Mouse (Mus musculus) forebrain, embryonic 11.5 days (tissue): ENCODE measurements at regions not wholly inside any gene's neighbourhood (a gene's known extent, or its start where the extent isn't known, plus 50 kb on each side); places are given as distances from the start of the nearest gene placed in this dataset.

Source experiments
- ATAC-seq: fragments of 200-750 bp; cut with Nextera tagmentation; replicated peaks from 2 replicates; pipeline ENCODE4 v1.8.0; 2017; ENCODE audit warnings: moderate TSS enrichment; ENCODE audit not compliant: low FRiP score
- DNase-seq: peaks from one replicate; pipeline ENCODE4 v3.0.0-alpha.2; 2017; ENCODE audit warnings: low spot score
- H3K27ac ChIP-seq: fragments of 300-500 bp; sonication (generic); 2 replicates; pipeline ENCODE4 v1.5.1; 2014; ENCODE audit warnings: low read depth, low read length
- H3K27me3 ChIP-seq: fragments of 300-500 bp; sonication (generic); 2 replicates; pipeline ENCODE4 v1.6.1; 2014; ENCODE audit warnings: mild to moderate bottlenecking, low read length, mixed read lengths; ENCODE audit not compliant: control insufficient read depth, insufficient read depth
- H3K36me3 ChIP-seq: fragments of 300-500 bp; sonication (generic); 2 replicates; pipeline ENCODE4 v1.6.1; 2014; ENCODE audit warnings: mild to moderate bottlenecking, low read length, moderate library complexity, mixed read lengths; ENCODE audit not compliant: control insufficient read depth, insufficient read depth
- H3K4me1 ChIP-seq: fragments of 300-500 bp; sonication (generic); replicated peaks from 2 replicates; pipeline ENCODE4 v1.6.1; 2014; ENCODE audit warnings: low read length, mixed read lengths; ENCODE audit not compliant: control insufficient read depth, insufficient read depth
- H3K4me2 ChIP-seq: fragments of 300-500 bp; sonication (generic); 2 replicates; pipeline ENCODE4 v1.6.1; 2014; ENCODE audit warnings: low read depth, mild to moderate bottlenecking, low read length, moderate library complexity, mixed read lengths; ENCODE audit not compliant: severe bottlenecking
- H3K4me3 ChIP-seq: fragments of 300-500 bp; sonication (generic); 2 replicates; pipeline ENCODE4 v1.5.1; 2014; ENCODE audit warnings: low read depth, low read length
- H3K9ac ChIP-seq: fragments of 300-500 bp; sonication (generic); 2 replicates; pipeline ENCODE4 v1.6.1; 2014; ENCODE audit warnings: low read length
- H3K9me3 ChIP-seq: fragments of 300-500 bp; sonication (generic); 2 replicates; pipeline ENCODE4 v1.6.1; 2016; ENCODE audit warnings: low read length, mixed read lengths; ENCODE audit not compliant: control insufficient read depth
- WGBS: fragments of 180-500 bp; shearing (Covaris S2); extraction: QIAGEN DNeasy Blood & Tissue Kit; methylation state at CpG from one replicate; pipeline ENCODE4 v1.1.7; 2014; 5-methylcytosine and 5-hydroxymethylcytosine counted together

DNA sequence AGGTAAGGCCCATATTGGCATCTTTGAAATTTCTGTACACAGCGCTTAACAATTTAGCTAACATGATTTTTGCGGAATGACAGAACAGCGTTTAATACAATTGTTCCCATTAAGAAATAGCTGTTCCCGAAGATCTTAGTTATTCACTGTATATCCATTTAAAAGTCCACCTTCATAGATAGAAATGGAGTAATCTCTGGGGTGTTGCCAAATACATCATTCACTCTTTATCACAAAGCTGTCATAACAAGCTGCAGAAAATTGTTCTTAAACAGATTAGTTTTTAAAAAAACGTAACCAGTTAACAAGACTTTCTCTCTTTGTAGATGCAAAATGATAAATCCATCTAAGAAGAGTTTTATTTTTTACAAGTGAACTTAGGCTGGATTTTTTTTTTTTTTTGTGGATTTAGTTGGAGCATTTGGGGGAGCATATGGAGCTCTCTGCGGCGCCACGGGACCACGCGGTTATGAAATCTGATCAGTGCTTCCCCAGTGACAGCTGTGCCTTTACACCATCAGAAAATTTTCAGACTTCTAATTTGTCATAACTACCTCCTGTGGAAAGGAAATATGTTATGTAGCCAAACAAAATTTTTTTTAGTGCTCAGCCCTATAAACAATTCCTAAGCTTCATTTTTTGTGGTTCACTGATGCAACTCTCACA is 394.4 kb upstream of the Plscr5 start:
- Histone ChIP-seq H3K4me3 (no peak overlapping the region), H3K27me3 (no peaks in the 10 kb centered on the region), H3K4me2 (no peak overlapping the region), H3K4me1 (no peaks in the 10 kb centered on the region), H3K27ac (no peak overlapping the region), H3K9ac (no peak overlapping the region), H3K9me3 (no peaks in the 10 kb centered on the region), H3K36me3 (no peaks in the 10 kb centered on the region)
- DNase-seq: no peak
- no peak for ATAC-seq
- WGBS: 94% methylated on average over 10 of the region's 10 CpGs

DNA sequence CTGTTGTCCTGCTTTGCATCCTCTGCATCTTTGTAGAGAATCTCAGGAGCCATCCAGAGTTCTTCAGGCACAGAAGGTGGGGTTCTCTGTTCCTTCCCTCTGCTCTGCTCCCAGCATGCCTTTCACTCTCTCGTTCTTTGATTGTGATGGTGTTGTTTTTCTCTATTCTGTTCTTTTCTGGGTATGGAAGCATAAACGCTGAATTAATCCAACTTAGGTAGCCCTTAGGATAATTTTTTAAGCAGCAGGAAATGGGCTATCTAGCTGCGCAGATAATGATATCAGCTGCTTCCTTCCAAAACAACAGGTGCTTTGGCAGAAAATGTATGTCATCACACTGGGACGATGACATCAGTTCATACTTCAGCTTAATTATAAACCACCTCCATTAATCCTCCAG is 395.8 kb upstream of the Plscr5 start:
- H3K4me2 ChIP-seq: no peak overlapping the region
- H3K9me3 ChIP-seq: no peaks in the 10 kb centered on the region
- H3K36me3 ChIP-seq: no peaks in the 10 kb centered on the region
- H3K9ac ChIP-seq: no peak overlapping the region
- no peaks in the 10 kb centered on the region for H3K27me3 ChIP-seq
- no peaks in the 10 kb centered on the region for H3K4me1 ChIP-seq
- DNase-seq (no peak), ATAC-seq (no peak)
- no peak overlapping the region for H3K27ac ChIP-seq
- 92% methylated on average over 4 of the region's 4 CpGs for WGBS
- H3K4me3 ChIP-seq: no peak overlapping the region

DNA sequence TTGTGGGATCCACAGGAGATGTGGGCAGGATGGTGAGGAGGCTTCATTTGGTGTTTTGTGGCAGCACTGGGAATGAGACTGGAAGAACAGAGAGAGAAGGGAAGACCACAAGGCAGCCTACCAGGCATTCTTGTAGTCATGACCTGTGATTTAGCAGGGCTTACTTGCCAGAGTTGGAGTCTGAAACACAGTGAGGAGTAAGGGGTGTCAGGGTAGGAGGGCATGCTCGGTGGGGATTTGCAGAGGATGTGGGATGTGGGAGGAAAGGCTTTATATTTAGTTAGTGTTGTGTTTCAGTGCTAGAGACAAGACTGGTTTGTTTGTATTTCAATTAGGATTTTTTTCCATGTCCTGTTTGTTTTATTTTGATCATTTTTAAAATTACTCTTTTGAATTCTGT is 387.3 kb upstream of the Zic1 start:
- Histone ChIP-seq H3K27ac (no peak overlapping the region), H3K4me3 (no peak overlapping the region), H3K9me3 (no peaks in the 10 kb centered on the region), H3K4me1 (no peaks in the 10 kb centered on the region), H3K27me3 (no peaks in the 10 kb centered on the region), H3K9ac (no peak overlapping the region), H3K36me3 (no peaks in the 10 kb centered on the region), H3K4me2 (no peak overlapping the region)
- no peak for DNase-seq
- WGBS: 72% methylated on average over 1 of the region's 1 CpGs
- no peak for ATAC-seq

DNA sequence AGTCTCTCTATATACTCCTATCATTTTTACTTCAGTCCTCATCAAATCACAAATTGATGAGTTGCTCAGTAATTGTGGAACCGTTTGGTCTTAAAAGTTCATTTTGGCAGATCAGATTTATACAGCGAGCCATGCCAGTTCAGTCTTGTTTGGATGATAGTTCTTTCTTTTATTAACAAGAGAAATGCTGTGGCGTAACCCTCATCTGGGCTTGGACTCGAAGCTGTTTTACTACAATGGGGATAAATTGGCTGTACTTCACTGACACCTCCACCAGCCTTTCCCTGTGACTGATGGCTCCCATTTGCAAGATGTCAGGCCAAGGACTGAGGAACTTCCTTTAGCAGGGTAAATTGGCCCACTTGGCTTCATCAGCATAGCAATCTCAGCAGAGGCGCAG is 345.5 kb upstream of the Zic1 start:
- no peak overlapping the region for H3K27ac ChIP-seq
- no peaks in the 10 kb centered on the region for H3K9me3 ChIP-seq
- no peak overlapping the region for H3K9ac ChIP-seq
- no peak overlapping the region for H3K4me3 ChIP-seq
- H3K4me2 ChIP-seq: no peak overlapping the region
- no peaks in the 10 kb centered on the region for H3K36me3 ChIP-seq
- no peak for ATAC-seq
- no peaks in the 10 kb centered on the region for H3K4me1 ChIP-seq
- no peak for DNase-seq
- H3K27me3 ChIP-seq: no peaks in the 10 kb centered on the region
- WGBS: 88% methylated on average over 5 of the region's 5 CpGs

DNA sequence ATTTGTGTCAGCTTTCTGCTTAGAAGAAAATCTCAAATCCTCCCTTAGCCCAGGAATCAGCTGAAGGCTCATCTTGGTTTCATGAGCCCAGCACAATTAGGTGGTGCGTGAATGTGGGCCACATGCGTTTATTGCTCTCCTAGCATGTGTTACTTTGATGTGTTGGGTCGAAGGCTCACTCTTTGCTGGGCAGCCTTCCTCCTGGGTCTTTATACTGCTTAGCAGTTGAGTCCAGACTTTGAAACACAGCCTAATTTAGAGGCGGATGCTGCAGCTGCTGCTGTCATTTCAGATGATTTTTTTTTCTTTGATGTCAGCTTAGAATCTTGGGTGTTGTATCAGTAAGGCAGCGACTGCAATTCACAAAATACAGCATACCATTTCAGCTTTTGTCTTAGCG is 315.2 kb upstream of the Zic1 start:
- DNase-seq (no peak), ATAC-seq (no peak)
- H3K4me2 ChIP-seq: no peak overlapping the region
- no peak overlapping the region for H3K27ac ChIP-seq
- H3K9me3 ChIP-seq: no peaks in the 10 kb centered on the region
- no peaks in the 10 kb centered on the region for H3K36me3 ChIP-seq
- H3K9ac ChIP-seq: no peak overlapping the region
- no peaks in the 10 kb centered on the region for H3K27me3 ChIP-seq
- no peak overlapping the region for H3K4me3 ChIP-seq
- no peaks in the 10 kb centered on the region for H3K4me1 ChIP-seq
- 78% methylated on average over 6 of the region's 6 CpGs for WGBS

DNA sequence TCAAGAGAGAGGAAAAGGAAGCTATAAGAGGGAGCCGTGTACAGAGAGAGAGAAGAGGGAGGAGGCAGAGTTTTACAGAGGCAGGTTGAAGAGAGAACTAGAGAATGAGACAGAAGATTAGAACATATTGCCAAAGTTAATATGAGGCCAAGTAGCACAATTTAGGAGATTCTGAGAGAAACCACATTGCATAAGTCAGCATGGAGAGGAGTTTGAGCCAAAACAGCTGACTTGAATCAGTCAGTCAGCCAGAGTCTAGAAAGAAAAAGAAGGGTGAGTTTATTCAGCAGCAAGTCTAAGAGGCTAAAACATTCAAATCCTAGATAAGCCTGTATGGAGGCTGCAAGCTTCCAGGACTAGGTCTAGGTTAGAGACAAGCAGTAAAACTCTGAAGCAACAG is 301.1 kb upstream of the Zic1 start:
- WGBS: 70% methylated on average over 1 of the region's 1 CpGs
- Histone ChIP-seq H3K9ac (no peak overlapping the region), H3K27me3 (no peaks in the 10 kb centered on the region), H3K27ac (no peak overlapping the region), H3K4me3 (no peak overlapping the region), H3K4me1 (no peaks in the 10 kb centered on the region), H3K9me3 (no peaks in the 10 kb centered on the region), H3K4me2 (no peak overlapping the region), H3K36me3 (no peaks in the 10 kb centered on the region)
- DNase-seq (no peak), ATAC-seq (no peak)

DNA sequence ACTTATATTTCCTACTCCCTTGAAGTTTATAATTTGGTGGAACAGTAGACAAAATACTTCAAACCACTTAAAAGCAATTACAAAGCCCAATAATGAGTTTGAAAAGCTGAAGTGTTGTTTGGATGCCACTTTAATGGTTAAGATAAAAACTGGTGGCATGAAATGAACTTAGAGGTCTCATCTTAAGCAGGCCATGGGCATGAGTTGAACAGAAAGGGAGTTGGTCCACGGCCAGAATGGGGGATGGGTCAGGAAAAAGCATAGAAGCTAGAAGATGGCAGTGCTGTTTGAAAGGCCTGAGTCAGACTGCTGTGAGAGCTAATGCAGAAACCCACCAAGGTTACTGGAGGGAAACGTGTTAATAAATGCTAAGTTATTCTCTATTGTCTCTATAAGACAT is 294.5 kb upstream of the Zic1 start:
- H3K4me2 ChIP-seq: no peak overlapping the region
- H3K27ac ChIP-seq: no peak overlapping the region
- no peaks in the 10 kb centered on the region for H3K36me3 ChIP-seq
- no peak overlapping the region for H3K4me3 ChIP-seq
- WGBS: 71% methylated on average over 2 of the region's 2 CpGs
- no peak overlapping the region for H3K9ac ChIP-seq
- no peaks in the 10 kb centered on the region for H3K9me3 ChIP-seq
- DNase-seq (no peak), ATAC-seq (no peak)
- no peaks in the 10 kb centered on the region for H3K27me3 ChIP-seq
- H3K4me1 ChIP-seq: no peaks in the 10 kb centered on the region

DNA sequence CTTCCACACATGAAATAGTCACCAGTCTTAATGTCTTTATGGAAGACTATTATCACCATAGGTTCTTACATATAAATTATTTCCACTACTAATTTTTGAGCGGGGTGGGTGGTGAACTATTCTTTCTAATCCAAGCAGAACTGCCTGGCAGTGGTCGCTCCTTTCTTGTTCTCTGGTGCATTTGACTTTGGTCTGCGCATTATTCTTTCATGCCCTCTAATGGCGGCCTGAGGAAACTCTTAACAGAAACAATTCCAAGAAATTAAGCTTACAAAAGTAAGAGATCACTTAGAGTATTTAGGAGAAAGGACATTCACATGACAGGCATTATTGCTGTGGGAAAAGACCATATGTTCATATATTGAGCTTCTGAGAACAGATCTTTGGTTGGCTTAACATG is 288.5 kb upstream of the Zic1 start:
- Histone ChIP-seq H3K27ac (no peak overlapping the region), H3K4me3 (no peak overlapping the region), H3K36me3 (no peaks in the 10 kb centered on the region), H3K27me3 (no peaks in the 10 kb centered on the region), H3K4me2 (no peak overlapping the region), H3K9me3 (no peaks in the 10 kb centered on the region), H3K9ac (no peak overlapping the region), H3K4me1 (no peaks in the 10 kb centered on the region)
- ATAC-seq (no peak), DNase-seq (no peak)
- WGBS: 45% methylated on average over 4 of the region's 4 CpGs

DNA sequence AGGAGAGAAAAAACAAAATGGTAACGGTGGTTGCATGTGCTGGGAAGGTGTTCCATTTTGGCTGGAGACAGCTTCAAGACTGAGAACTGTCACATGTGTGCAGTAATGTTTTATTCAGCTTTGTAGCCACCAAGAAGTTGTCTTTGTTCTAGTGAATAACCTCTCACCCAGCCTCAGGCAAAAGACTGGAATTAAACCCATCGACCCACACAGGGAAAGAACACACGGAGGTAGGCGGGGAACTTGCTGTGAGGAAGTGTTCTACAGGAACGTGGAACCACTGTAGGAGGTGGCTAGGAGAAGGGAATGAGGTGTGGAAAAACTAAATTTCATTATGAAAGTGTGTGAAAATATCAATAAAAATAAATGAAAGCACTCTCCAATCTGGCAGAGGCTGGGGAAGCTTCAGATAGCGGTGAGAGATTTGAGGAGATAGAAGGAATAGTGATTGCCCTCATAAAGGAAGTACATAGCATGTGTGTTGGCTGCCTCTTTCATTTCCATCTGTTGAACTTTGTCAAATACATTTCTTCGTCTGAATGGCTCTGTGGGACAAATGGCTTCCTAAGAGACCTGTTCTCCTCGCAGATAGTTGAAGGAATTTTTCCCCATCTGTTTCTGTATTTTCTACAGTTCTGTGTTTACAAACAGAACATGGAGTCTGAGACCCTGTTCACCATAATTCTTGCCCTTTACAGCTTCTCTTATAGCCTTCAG is 286.9 kb upstream of the Zic1 start:
- DNase-seq: no peak

More for the DNA sequence above, 286.9 kb upstream of the Zic1 start:
- Histone ChIP-seq H3K4me3 (no peak overlapping the region), H3K36me3 (no peaks in the 10 kb centered on the region), H3K9ac (no peak overlapping the region), H3K4me1 (no peaks in the 10 kb centered on the region), H3K4me2 (no peak overlapping the region), H3K27ac (no peak overlapping the region), H3K9me3 (no peaks in the 10 kb centered on the region), H3K27me3 (no peaks in the 10 kb centered on the region)
- no peak for ATAC-seq
- 70% methylated on average over 8 of the region's 8 CpGs for WGBS
